Mouse (Mus musculus): ENCODE measurements at regions not wholly inside any gene's neighbourhood (a gene's known extent, or its start where the extent isn't known, plus 50 kb on each side); places are given as distances from the start of the nearest gene placed in this dataset.

- DNase-seq (ENCODE audit: low read depth): peak; percentile 6
Measured at GRCm38 (mm10) chr6:121560852-121561251, 74.3 kb upstream of the A2m start.

- no peak for DNase-seq (ENCODE audit: low read depth)
Measured at GRCm38 (mm10) chr6:121560393-121560793, 74.8 kb upstream of the A2m start.

GRCm38 (mm10) chr6:121556481-121556880 lies 78.7 kb upstream of the A2m start:
- DNase-seq (ENCODE audit: low read depth): no peak

GRCm38 (mm10) chr6:121553501-121554132 lies 80.1 kb upstream of the Iqsec3 start:
- no peak for DNase-seq (ENCODE audit: low read depth)

- no peak for DNase-seq (ENCODE audit: low read depth)
Measured at GRCm38 (mm10) chr6:121533521-121533920, 60.0 kb upstream of the Iqsec3 start.

GRCm38 (mm10) chr6:121532926-121533325 lies 59.4 kb upstream of the Iqsec3 start:
- peak; percentile 15 for DNase-seq (ENCODE audit: low read depth)

- DNase-seq (ENCODE audit: low read depth): no peak
Measured at GRCm38 (mm10) chr6:121531825-121532389, 58.4 kb upstream of the Iqsec3 start.

- DNase-seq (ENCODE audit: low read depth): no peak
Measured at GRCm38 (mm10) chr6:121527281-121527680, 53.8 kb upstream of the Iqsec3 start.

- no peak for DNase-seq (ENCODE audit: low read depth)
Measured at GRCm38 (mm10) chr6:121526121-121526520, 52.6 kb upstream of the Iqsec3 start.

GRCm38 (mm10) chr6:121524613-121524970 lies 51.1 kb upstream of the Iqsec3 start:
- no peak for DNase-seq (ENCODE audit: low read depth)

- no peak for DNase-seq (ENCODE audit: low read depth)
Measured at GRCm38 (mm10) chr6:121523882-121524612, 50.6 kb upstream of the Iqsec3 start.
